Mouse (Mus musculus) liver, embryonic 13.5 days (tissue): ENCODE measurements at regions not wholly inside any gene's neighbourhood (a gene's known extent, or its start where the extent isn't known, plus 50 kb on each side); places are given as distances from the start of the nearest gene placed in this dataset.

Source experiments
- ATAC-seq: fragments of 200-750 bp; cut with Nextera tagmentation; 2 replicates; pipeline ENCODE4 v1.8.0; 2017; ENCODE audit warnings: low read depth, mild to moderate bottlenecking, moderate number of reproducible peaks, moderate library complexity
- DNase-seq: peaks from one replicate; pipeline ENCODE4 v3.0.0; 2022
- H3K27ac ChIP-seq: fragments of 300-500 bp; sonication (generic); 2 replicates; pipeline ENCODE4 v1.5.1; 2015; ENCODE audit warnings: moderate library complexity, mild to moderate bottlenecking, inconsistent platforms
- H3K27me3 ChIP-seq: fragments of 300-500 bp; sonication (generic); 2 replicates; pipeline ENCODE4 v1.6.1; 2015; ENCODE audit warnings: mild to moderate bottlenecking, inconsistent platforms
- H3K36me3 ChIP-seq: fragments of 300-500 bp; sonication (generic); 2 replicates; pipeline ENCODE4 v1.6.1; 2015; ENCODE audit warnings: mild to moderate bottlenecking, inconsistent platforms
- H3K4me1 ChIP-seq: fragments of 300-500 bp; sonication (generic); replicated peaks from 2 replicates; pipeline ENCODE4 v1.6.1; 2015; ENCODE audit warnings: inconsistent platforms
- H3K4me2 ChIP-seq: fragments of 300-500 bp; sonication (generic); 2 replicates; pipeline ENCODE4 v1.6.1; 2015; ENCODE audit warnings: inconsistent platforms, mild to moderate bottlenecking, moderate library complexity
- H3K4me3 ChIP-seq: fragments of 300-500 bp; sonication (generic); replicated peaks from 2 replicates; pipeline ENCODE4 v1.5.1; 2015; ENCODE audit warnings: mild to moderate bottlenecking, inconsistent platforms
- H3K9ac ChIP-seq: fragments of 300-500 bp; sonication (generic); 2 replicates; pipeline ENCODE4 v1.6.1; 2015; ENCODE audit warnings: mild to moderate bottlenecking, inconsistent platforms
- H3K9me3 ChIP-seq: fragments of 300-500 bp; sonication (generic); replicated peaks from 2 replicates; pipeline ENCODE4 v1.6.1; 2016; ENCODE audit warnings: inconsistent platforms
- WGBS: fragments of 180-500 bp; shearing (Covaris S2); methylation state at CpG from one replicate; pipeline ENCODE4 v1.1.7; 2015; ENCODE audit not compliant: insufficient replicate concordance; 5-methylcytosine and 5-hydroxymethylcytosine counted together

- no peak for DNase-seq
- H3K27ac ChIP-seq: no peak overlapping the region
These were observed 134.9 kb upstream of the Meis1 start for GRCm38 (mm10) chr11:19153714-19154113.

DNA sequence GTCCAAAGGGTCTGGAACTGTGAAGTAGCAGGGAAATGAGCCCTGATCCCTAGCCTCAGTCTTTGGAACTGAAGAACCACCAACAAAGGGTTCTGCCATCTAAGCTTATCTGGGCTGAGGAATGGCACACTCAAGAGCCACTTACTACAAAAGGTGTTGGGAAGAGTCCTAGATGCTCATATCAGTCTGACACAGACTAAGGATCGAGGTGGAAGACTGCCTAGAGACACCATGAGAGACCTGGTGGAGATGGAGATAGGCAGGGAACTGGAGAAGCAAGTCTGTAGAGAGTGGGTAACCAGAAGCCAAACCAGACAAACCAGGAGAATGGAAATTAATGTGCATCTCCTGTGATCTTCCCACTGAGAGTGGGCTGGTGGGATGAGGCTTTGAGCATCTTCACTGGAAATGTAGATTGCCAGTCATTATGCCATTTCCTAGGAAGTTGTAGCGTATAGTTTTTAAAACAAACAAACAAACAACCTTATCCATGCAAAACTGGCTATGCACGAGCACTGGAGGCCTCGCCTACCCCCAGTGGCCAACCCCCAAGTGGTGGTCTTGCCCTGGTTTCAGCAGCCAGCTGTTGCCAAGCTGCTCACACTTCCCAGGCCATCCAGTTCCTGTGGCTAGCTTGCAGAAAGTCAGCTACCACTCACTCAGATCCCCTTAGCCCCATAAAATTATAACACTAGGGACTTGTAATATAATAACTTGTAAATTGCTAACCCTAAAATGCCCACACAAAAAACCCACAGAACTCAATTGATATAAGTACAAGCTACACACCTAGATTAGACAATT is 136.2 kb upstream of the Meis1 start:
- Histone ChIP-seq H3K36me3 (no peaks in the 10 kb centered on the region), H3K4me3 (no peak overlapping the region), H3K27me3 (no peaks in the 10 kb centered on the region), H3K9ac (no peak overlapping the region), H3K9me3 (no peaks in the 10 kb centered on the region), H3K4me2 (no peak overlapping the region), H3K27ac (no peak overlapping the region), H3K4me1 (no peaks in the 10 kb centered on the region)
- 52% methylated on average over 4 of the region's 4 CpGs for WGBS
- ATAC-seq (no peak), DNase-seq (no peak)

More at GRCm38 (mm10) chr11:19153714-19154113, 134.9 kb upstream of the Meis1 start:
- WGBS: 61% methylated on average over 4 of the region's 4 CpGs
- Histone ChIP-seq H3K4me3 (no peak overlapping the region), H3K9ac (no peak overlapping the region), H3K4me1 (no peaks in the 10 kb centered on the region), H3K36me3 (no peaks in the 10 kb centered on the region), H3K4me2 (no peak overlapping the region), H3K9me3 (no peaks in the 10 kb centered on the region), H3K27me3 (no peaks in the 10 kb centered on the region)
- no peak for ATAC-seq

DNA sequence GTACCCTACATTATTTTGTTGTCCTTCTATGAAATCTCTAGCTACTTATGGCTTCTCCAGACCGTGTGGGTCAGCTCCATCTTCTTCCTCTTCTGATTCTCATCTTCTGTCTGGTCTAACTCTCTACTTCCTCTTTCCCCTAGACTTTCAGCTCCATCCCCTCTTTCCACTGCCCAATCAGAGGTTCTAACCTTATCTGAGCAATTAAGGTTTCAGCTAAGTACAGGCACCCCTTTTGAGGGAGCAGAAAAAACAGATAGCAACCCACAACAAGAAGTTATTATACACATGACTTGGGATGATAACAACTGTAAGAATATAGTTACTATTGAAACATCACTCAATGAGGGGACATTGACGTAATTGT is 136.8 kb upstream of the Meis1 start:
- H3K27me3 ChIP-seq: no peaks in the 10 kb centered on the region
- 17% methylated on average over 2 of the region's 2 CpGs for WGBS
- H3K36me3 ChIP-seq: no peaks in the 10 kb centered on the region
- H3K4me2 ChIP-seq: no peak overlapping the region
- DNase-seq: no peak
- no peak overlapping the region for H3K4me3 ChIP-seq
- H3K9ac ChIP-seq: no peak overlapping the region
- no peaks in the 10 kb centered on the region for H3K4me1 ChIP-seq
- no peaks in the 10 kb centered on the region for H3K9me3 ChIP-seq
- ATAC-seq: no peak
- H3K27ac ChIP-seq: no peak overlapping the region

DNA sequence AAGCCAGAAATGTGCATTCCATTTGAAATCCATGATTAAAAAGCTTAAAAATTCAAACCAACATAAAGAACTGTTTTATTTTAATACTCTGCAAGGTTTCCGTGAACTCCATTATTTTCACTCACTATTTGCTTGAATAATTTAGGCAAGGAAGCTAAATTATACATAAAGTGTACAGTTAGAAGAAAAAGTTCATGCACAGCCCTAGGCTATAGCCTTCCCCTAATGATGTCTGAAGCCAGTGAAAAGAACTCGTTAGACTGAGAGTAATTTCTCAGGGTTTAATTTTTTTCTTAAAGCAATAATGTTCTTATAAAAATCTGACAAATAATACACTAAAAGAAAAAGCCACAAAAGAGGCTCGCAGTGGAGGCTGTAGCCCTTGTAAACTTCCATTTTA is 141.4 kb upstream of the Meis1 start:
- no peak for DNase-seq
- H3K4me2 ChIP-seq: no peak overlapping the region
- no peak overlapping the region for H3K27ac ChIP-seq
- H3K36me3 ChIP-seq: no peaks in the 10 kb centered on the region
- H3K4me1 ChIP-seq: no peaks in the 10 kb centered on the region
- no peak overlapping the region for H3K9ac ChIP-seq
- H3K4me3 ChIP-seq: no peak overlapping the region
- no peak for ATAC-seq
- 49% methylated on average over 3 of the region's 3 CpGs for WGBS
- no peaks in the 10 kb centered on the region for H3K9me3 ChIP-seq
- H3K27me3 ChIP-seq: no peaks in the 10 kb centered on the region

DNA sequence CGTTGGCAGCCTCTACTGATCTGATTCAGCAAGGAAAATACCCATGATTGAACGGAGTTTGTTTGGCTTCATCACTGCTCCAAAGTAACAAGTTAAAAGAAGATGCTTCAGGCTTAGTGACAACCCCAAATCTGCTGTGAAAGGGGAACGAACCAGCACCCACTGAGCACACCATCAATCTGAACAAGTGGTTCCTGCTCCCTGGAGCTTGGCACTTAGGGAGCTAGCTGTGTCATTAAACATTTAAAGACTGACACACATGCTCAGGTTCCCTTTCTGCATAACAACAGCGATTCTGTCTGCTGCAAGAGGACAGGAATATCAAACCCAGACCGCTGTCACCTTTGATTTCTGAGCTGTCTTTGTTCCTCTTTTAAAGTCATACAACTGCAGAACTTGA is 141.9 kb upstream of the Meis1 start:
- Histone ChIP-seq H3K36me3 (no peaks in the 10 kb centered on the region), H3K9me3 (no peaks in the 10 kb centered on the region), H3K4me1 (no peaks in the 10 kb centered on the region), H3K27ac (no peak overlapping the region), H3K9ac (no peak overlapping the region), H3K4me3 (no peak overlapping the region), H3K27me3 (no peaks in the 10 kb centered on the region), H3K4me2 (no peak overlapping the region)
- 29% methylated on average over 5 of the region's 5 CpGs for WGBS
- ATAC-seq (no peak), DNase-seq (no peak)

DNA sequence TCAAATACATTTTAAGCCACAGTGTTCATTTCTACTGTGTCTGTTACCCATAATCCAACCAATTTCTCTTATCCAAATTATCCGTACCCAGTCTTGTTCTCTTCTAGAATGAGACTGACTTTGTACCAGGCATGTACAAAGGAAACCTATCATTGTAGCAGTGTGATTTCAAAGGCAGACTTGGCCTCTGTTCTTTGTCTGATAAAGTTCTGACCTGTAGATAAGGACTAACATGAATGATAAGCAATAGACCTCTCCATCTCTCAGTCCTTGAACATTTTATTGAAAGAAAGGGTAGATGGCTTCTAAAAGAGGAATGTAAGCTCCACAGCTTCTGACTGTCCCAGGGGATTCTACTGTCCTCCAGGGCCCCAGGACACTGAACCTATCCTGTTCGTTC is 152.2 kb upstream of the Meis1 start:
- H3K4me3 ChIP-seq: no peak overlapping the region
- 45% methylated on average over 2 of the region's 2 CpGs for WGBS

GRCm38 (mm10) chr11:19174305-19175017 is 155.7 kb upstream of the Meis1 start:
- Histone ChIP-seq H3K4me2 (no peak overlapping the region), H3K36me3 (no peaks in the 10 kb centered on the region), H3K4me3 (no peak overlapping the region), H3K27me3 (no peaks in the 10 kb centered on the region), H3K27ac (no peak overlapping the region), H3K9me3 (no peaks in the 10 kb centered on the region), H3K4me1 (no peaks in the 10 kb centered on the region), H3K9ac (no peak overlapping the region)
- WGBS: 71% methylated on average over 13 of the region's 13 CpGs
- ATAC-seq (no peak), DNase-seq (no peak)

More for the DNA sequence above, 152.2 kb upstream of the Meis1 start:
- no peaks in the 10 kb centered on the region for H3K27me3 ChIP-seq
- no peak overlapping the region for H3K4me2 ChIP-seq
- H3K4me1 ChIP-seq: no peaks in the 10 kb centered on the region
- DNase-seq (no peak), ATAC-seq (no peak)
- H3K9me3 ChIP-seq: no peaks in the 10 kb centered on the region
- H3K36me3 ChIP-seq: no peaks in the 10 kb centered on the region
- no peak overlapping the region for H3K27ac ChIP-seq
- H3K9ac ChIP-seq: no peak overlapping the region

GRCm38 (mm10) chr11:19179290-19179689 is 160.5 kb upstream of the Meis1 start:
- WGBS: 59% methylated on average over 1 of the region's 1 CpGs
- H3K4me2 ChIP-seq: no peak overlapping the region

GRCm38 (mm10) chr11:19189778-19190177 is 171.0 kb upstream of the Meis1 start:
- ATAC-seq (no peak), DNase-seq (no peak)
- H3K27ac ChIP-seq: no peak overlapping the region
- no peaks in the 10 kb centered on the region for H3K36me3 ChIP-seq
- no peaks in the 10 kb centered on the region for H3K4me1 ChIP-seq
- no peak overlapping the region for H3K9ac ChIP-seq
- H3K4me3 ChIP-seq: no peak overlapping the region
- no peak overlapping the region for H3K4me2 ChIP-seq
- WGBS: 31% methylated on average over 2 of the region's 2 CpGs
- H3K9me3 ChIP-seq: no peaks in the 10 kb centered on the region
- H3K27me3 ChIP-seq: no peaks in the 10 kb centered on the region

More at GRCm38 (mm10) chr11:19179290-19179689, 160.5 kb upstream of the Meis1 start:
- Histone ChIP-seq H3K27ac (no peak overlapping the region), H3K27me3 (no peaks in the 10 kb centered on the region), H3K9ac (no peak overlapping the region), H3K4me3 (no peak overlapping the region), H3K36me3 (no peaks in the 10 kb centered on the region), H3K4me1 (no peaks in the 10 kb centered on the region), H3K9me3 (no peaks in the 10 kb centered on the region)
- no peak for ATAC-seq
- DNase-seq: no peak

DNA sequence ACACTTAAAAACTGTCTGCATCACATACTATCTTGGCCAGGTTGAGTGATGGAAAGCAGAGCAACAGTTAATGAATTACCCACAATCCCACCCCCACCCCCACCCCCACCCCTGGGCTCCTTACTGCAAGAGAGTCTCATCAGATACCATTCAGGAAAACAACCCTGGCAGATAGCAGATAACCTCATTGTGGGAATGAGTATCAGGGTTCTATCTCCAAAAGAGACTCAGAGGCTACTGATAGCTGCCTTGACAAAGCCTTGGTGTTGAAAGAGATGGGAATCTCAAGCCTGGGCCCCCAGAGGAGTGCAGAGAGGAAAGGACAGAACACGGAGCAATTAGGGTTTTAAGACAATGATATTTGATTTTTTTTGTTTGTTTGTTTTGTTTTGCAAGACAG is 175.7 kb upstream of the Meis1 start:
- Histone ChIP-seq H3K9ac (no peak overlapping the region), H3K27ac (no peak overlapping the region), H3K27me3 (no peaks in the 10 kb centered on the region), H3K36me3 (no peaks in the 10 kb centered on the region), H3K4me1 (no peaks in the 10 kb centered on the region), H3K4me3 (no peak overlapping the region), H3K4me2 (no peak overlapping the region), H3K9me3 (no peaks in the 10 kb centered on the region)
- WGBS: 0% methylated on average over 1 of the region's 1 CpGs
- DNase-seq: no peak
- ATAC-seq: no peak

GRCm38 (mm10) chr11:19197790-19198189 is 179.0 kb upstream of the Meis1 start:
- no peak overlapping the region for H3K4me2 ChIP-seq
- H3K9me3 ChIP-seq: no peaks in the 10 kb centered on the region
- H3K27ac ChIP-seq: no peak overlapping the region
- H3K4me1 ChIP-seq: no peaks in the 10 kb centered on the region
- no peaks in the 10 kb centered on the region for H3K36me3 ChIP-seq
- ATAC-seq: no peak
- H3K27me3 ChIP-seq: no peaks in the 10 kb centered on the region
- H3K9ac ChIP-seq: no peak overlapping the region
- no peak overlapping the region for H3K4me3 ChIP-seq
- DNase-seq: no peak
- WGBS: 63% methylated on average over 1 of the region's 1 CpGs
